Comparison of ENCODE assay signal across 8 mouse cellular contexts in the genomic region with DNA sequence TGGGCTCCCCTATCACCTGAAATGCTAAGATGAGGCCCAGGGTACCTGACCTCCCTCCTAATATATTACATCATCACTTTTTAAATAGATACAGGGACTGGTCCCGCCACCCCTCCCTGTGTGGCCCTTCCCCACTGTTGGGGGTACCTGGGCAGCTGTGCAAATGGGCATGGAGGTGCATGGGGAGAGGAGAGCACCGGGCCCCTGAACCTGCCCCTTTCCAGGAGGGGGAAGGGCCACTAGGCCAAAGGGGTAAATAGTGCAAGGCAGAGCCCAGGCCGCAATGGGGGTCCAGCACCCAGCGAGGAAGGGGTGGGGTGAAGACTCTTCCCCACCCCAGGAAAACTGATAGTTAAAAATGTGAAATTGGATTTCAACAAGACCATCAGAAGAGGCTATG. TPM values are rescaled to one million over a fixed set of nuclear protein-coding genes. Genes with fewer than 3 reads are reported as not detected.
DNase-seq lines count a peak whose midpoint lies in the region; ATAC-seq and TF ChIP-seq lines count a peak whose summit lies in the region.

No protein-coding gene starts in this region.

- H3K9me3 ChIP-seq in lung, embryonic 16.5 days (ENCODE audit: control insufficient read depth, low read length), result no peaks in the 10 kb centered on the region
- H3K9me3 ChIP-seq in limb, embryonic 10.5 days (replicated peaks), result no peaks in the 10 kb centered on the region
- no peaks in the 10 kb centered on the region for H3K9me3 ChIP-seq in stomach, embryonic 14.5 days (ENCODE audit: control insufficient read depth, low read depth, low read length)

- H3K27ac ChIP-seq in lung, embryonic 16.5 days (ENCODE audit: low read length), result peak overlapping the region; percentile 41; the same call in 1 of the 2 replicates
- peak overlapping the region; percentile 91 for H3K27ac ChIP-seq in limb, embryonic 10.5 days
- no peak overlapping the region for H3K27ac ChIP-seq in stomach, embryonic 14.5 days (ENCODE audit: low read length)

- peak overlapping the region; percentile 82; the same call in 1 of the 2 replicates for H3K4me2 ChIP-seq in lung, embryonic 16.5 days (ENCODE audit: low read depth, low read length)
- H3K4me2 ChIP-seq in stomach, embryonic 14.5 days (replicated peaks; ENCODE audit: low read depth, low read length), result peak overlapping the region; percentile 58

- no peak for TF ChIP-seq POLR2A in lung, adult 2 months (IDR thresholded peaks at IDR 0.05; ENCODE audit: borderline replicate concordance, extremely low read depth, low read depth, low read length)

- peaks cover 13% of the 10 kb centered on the region for H3K36me3 ChIP-seq in lung, embryonic 16.5 days (ENCODE audit: control insufficient read depth, insufficient read depth, low read length)
- H3K36me3 ChIP-seq in limb, embryonic 10.5 days, result no peaks in the 10 kb centered on the region
- no peaks in the 10 kb centered on the region; the same call in 1 of the 2 replicates for H3K36me3 ChIP-seq in stomach, embryonic 14.5 days (ENCODE audit: control insufficient read depth, insufficient read depth, low read length)

- H3K9ac ChIP-seq in lung, embryonic 16.5 days (ENCODE audit: low read length), result peak overlapping the region; percentile 78
- peak overlapping the region; percentile 33; the same call in 1 of the 2 replicates for H3K9ac ChIP-seq in stomach, embryonic 14.5 days (replicated peaks; ENCODE audit: low read depth, low read length)

- no peak for TF ChIP-seq CTCF in lung, adult 2 months (IDR thresholded peaks at IDR 0.05; ENCODE audit: insufficient read depth, low read length)

- ATAC-seq in lung, embryonic 16.5 days (ENCODE audit: low read depth), result 0 out of 2 replicates have a peak, but pooled peaks have one; percentile 4
- ATAC-seq in stomach, embryonic 14.5 days (ENCODE audit: insufficient number of reproducible peaks, insufficient read depth, low FRiP score, low read depth), result no peak

- peak; percentile 19 for DNase-seq in cerebellum, adult 9-10 months
- no peak for DNase-seq in cerebellum, postnatal 14 days
- DNase-seq in lung, adult 2 months, result no peak
- no peak for DNase-seq in limb, embryonic 10.5 days (ENCODE audit: low spot score)
- no peak for DNase-seq in ovary, postnatal 36 days (ENCODE audit: low spot score)
- no peak for DNase-seq in ovary, postnatal 10 days (ENCODE audit: low spot score)

- H3K27me3 ChIP-seq in lung, embryonic 16.5 days (ENCODE audit: control insufficient read depth, insufficient read depth, low read depth, low read length), result no peaks in the 10 kb centered on the region
- no peaks in the 10 kb centered on the region for H3K27me3 ChIP-seq in limb, embryonic 10.5 days (ENCODE audit: low read depth, poor library complexity, severe bottlenecking)
- no peaks in the 10 kb centered on the region for H3K27me3 ChIP-seq in stomach, embryonic 14.5 days (ENCODE audit: control insufficient read depth, insufficient read depth, low read length)

- WGBS in lung, embryonic 16.5 days, result 61% methylated on average over 4 of the region's 4 CpGs
- 72% methylated on average over 4 of the region's 4 CpGs for WGBS in lung, adult 2 months
- WGBS in limb, embryonic 10.5 days, result 71% methylated on average over 4 of the region's 4 CpGs
- WGBS in stomach, embryonic 14.5 days, result 72% methylated on average over 4 of the region's 4 CpGs

- H3K4me3 ChIP-seq in lung, embryonic 16.5 days (ENCODE audit: low read length), result peak overlapping the region; percentile 64; the same call in 1 of the 2 replicates
- no peak overlapping the region for H3K4me3 ChIP-seq in lung, adult 2 months (replicated peaks; ENCODE audit: extremely low read depth, low read depth, low read length)
- H3K4me3 ChIP-seq in limb, embryonic 10.5 days, result peak overlapping the region; percentile 64
- H3K4me3 ChIP-seq in stomach, embryonic 14.5 days (ENCODE audit: low read depth, low read length), result peak overlapping the region; percentile 43; the same call in 1 of the 2 replicates

- peaks cover 17% of the 10 kb centered on the region for H3K4me1 ChIP-seq in lung, embryonic 16.5 days (replicated peaks; ENCODE audit: control insufficient read depth, insufficient read depth, low read length)
- H3K4me1 ChIP-seq in lung, adult 2 months (ENCODE audit: control insufficient read depth, insufficient read depth, low read length), result peaks cover 8% of the 10 kb centered on the region
- H3K4me1 ChIP-seq in limb, embryonic 10.5 days, result peaks cover 29% of the 10 kb centered on the region
- H3K4me1 ChIP-seq in stomach, embryonic 14.5 days (ENCODE audit: control insufficient read depth, insufficient read depth, low read length), result peaks cover 12% of the 10 kb centered on the region

RNA-seq across cellular contexts. Expression of gene Dcst1, which starts 12.8 kb away (rescaled TPM):
- 0.13 and 0.53 TPM in 2 replicates for polyA plus RNA-seq in lung, embryonic 16.5 days (2015; fragmentation: Nextera tagmentation; extraction: Ambion mirVana)
- polyA plus RNA-seq in lung, adult 2 months (2012; rRNA removed), result 0.06 TPM in 1 of 2 replicates, not detected in the other
- 0.25 and 0.30 TPM in 2 replicates for polyA plus RNA-seq in limb, embryonic 10.5 days (2016; fragmentation: Nextera tagmentation; extraction: Ambion mirVana)
- polyA plus RNA-seq in stomach, embryonic 14.5 days (2014; fragmentation: Nextera tagmentation; extraction: Ambion mirVana), result 0.11 and 0.55 TPM in 2 replicates

RNA-seq across cellular contexts. Expression of gene Dcst2, which starts 16.1 kb away (rescaled TPM):
- 0.06 TPM in 1 of 2 replicates, not detected in the other for polyA plus RNA-seq in lung, embryonic 16.5 days (2015; fragmentation: Nextera tagmentation; extraction: Ambion mirVana)
- polyA plus RNA-seq in lung, adult 2 months (2012; rRNA removed), result 0.28 and 0.31 TPM in 2 replicates
- 0.24 TPM in 1 of 2 replicates, not detected in the other for polyA plus RNA-seq in limb, embryonic 10.5 days (2016; fragmentation: Nextera tagmentation; extraction: Ambion mirVana)
- polyA plus RNA-seq in stomach, embryonic 14.5 days (2014; fragmentation: Nextera tagmentation; extraction: Ambion mirVana), result 0.18 and 0.42 TPM in 2 replicates

RNA-seq across cellular contexts. Expression of gene Zbtb7b, which starts 16.7 kb away (rescaled TPM):
- 4.8 and 5.9 TPM in 2 replicates for polyA plus RNA-seq in lung, embryonic 16.5 days (2015; fragmentation: Nextera tagmentation; extraction: Ambion mirVana)
- 63.0 and 64.0 TPM in 2 replicates for polyA plus RNA-seq in lung, adult 2 months (2012; rRNA removed)
- polyA plus RNA-seq in limb, embryonic 10.5 days (2016; fragmentation: Nextera tagmentation; extraction: Ambion mirVana), result 0.38 and 0.49 TPM in 2 replicates
- 4.5 and 5.7 TPM in 2 replicates for polyA plus RNA-seq in stomach, embryonic 14.5 days (2014; fragmentation: Nextera tagmentation; extraction: Ambion mirVana)

RNA-seq across cellular contexts. Expression of gene Lenep, which starts 24.8 kb away (rescaled TPM):
- 0.21 TPM in 1 of 2 replicates, not detected in the other for polyA plus RNA-seq in lung, embryonic 16.5 days (2015; fragmentation: Nextera tagmentation; extraction: Ambion mirVana)
- 0.45 and 1.5 TPM in 2 replicates for polyA plus RNA-seq in lung, adult 2 months (2012; rRNA removed)
- 0.26 TPM in 1 of 2 replicates, not detected in the other for polyA plus RNA-seq in limb, embryonic 10.5 days (2016; fragmentation: Nextera tagmentation; extraction: Ambion mirVana)
- 0.55 TPM in 1 of 2 replicates, not detected in the other for polyA plus RNA-seq in stomach, embryonic 14.5 days (2014; fragmentation: Nextera tagmentation; extraction: Ambion mirVana)

RNA-seq across cellular contexts. Expression of gene Adam15, which starts 28.0 kb away (rescaled TPM):
- polyA plus RNA-seq in lung, embryonic 16.5 days (2015; fragmentation: Nextera tagmentation; extraction: Ambion mirVana), result 75.1 and 76.0 TPM in 2 replicates
- polyA plus RNA-seq in lung, adult 2 months (2012; rRNA removed), result 190 and 225 TPM in 2 replicates
- 29.4 TPM in 2 replicates for polyA plus RNA-seq in limb, embryonic 10.5 days (2016; fragmentation: Nextera tagmentation; extraction: Ambion mirVana)
- 27.9 and 28.5 TPM in 2 replicates for polyA plus RNA-seq in stomach, embryonic 14.5 days (2014; fragmentation: Nextera tagmentation; extraction: Ambion mirVana)
